ENCODE assay signal across 12 mouse cellular contexts in the genomic region with DNA sequence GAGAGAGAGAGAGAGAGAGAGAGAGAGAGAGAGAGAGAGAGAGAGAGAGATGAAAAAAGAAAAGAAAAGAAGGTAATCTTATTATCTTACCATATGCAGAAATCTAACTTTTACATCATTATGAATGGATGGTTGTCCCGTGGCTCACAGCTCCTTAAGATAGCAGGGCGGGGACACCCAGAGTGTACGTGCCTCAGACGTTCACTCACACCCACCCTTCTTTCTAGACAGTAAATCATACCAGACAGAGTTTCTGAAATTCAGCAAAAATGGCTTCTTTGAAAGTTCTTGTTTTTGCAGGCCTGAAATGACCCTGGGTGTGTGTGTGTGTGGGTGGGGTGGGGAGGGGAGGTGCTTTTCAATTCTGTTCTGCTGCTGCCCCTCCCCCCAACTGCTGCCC. TPM values are rescaled to one million over a fixed set of nuclear protein-coding genes. Genes with fewer than 3 reads are reported as not detected.
DNase-seq lines count a peak whose midpoint lies in the region; ATAC-seq lines count a peak whose summit lies in the region.
"Had no signal": no experiment of that assay in that cellular context is flagged by ENCODE, and none has a peak within 500 bp of the region (broad histone marks: within the 10 kb centered on the region; RNA-seq: fewer than 3 reads in every experiment).

No protein-coding gene starts in this region.

- peak overlapping the region; percentile 82 for H3K9ac ChIP-seq in heart, embryonic 13.5 days
- no peak overlapping the region for H3K9ac ChIP-seq in limb, embryonic 12.5 days (replicated peaks)
- H3K9ac ChIP-seq in embryonic facial prominence, embryonic 15.5 days = no peak overlapping the region
- H3K9ac ChIP-seq in stomach, embryonic 15.5 days = no peak overlapping the region
- H3K9ac ChIP-seq in forebrain, embryonic 15.5 days (replicated peaks) = no peak overlapping the region
- H3K9ac ChIP-seq: midbrain, embryonic 13.5 days had no signal

- ATAC-seq in heart, embryonic 13.5 days (ENCODE audit: extremely low read depth, insufficient number of reproducible peaks, low FRiP score, low TSS enrichment) = no peak
- ATAC-seq in limb, embryonic 12.5 days (ENCODE audit: insufficient number of reproducible peaks, insufficient read depth, low FRiP score, low TSS enrichment, low read depth) = no peak
- ATAC-seq in embryonic facial prominence, embryonic 15.5 days (ENCODE audit: insufficient number of reproducible peaks, low FRiP score, low TSS enrichment, low read depth) = no peak
- ATAC-seq in stomach, embryonic 15.5 days (ENCODE audit: insufficient read depth, low FRiP score, low read depth) = no peak
- no peak for ATAC-seq in forebrain, embryonic 15.5 days (replicated peaks)
- ATAC-seq: forebrain, embryonic 16.5 days; midbrain, embryonic 13.5 days had no signal

- peaks cover 53% of the 10 kb centered on the region for H3K4me1 ChIP-seq in heart, embryonic 13.5 days
- peaks cover 32% of the 10 kb centered on the region for H3K4me1 ChIP-seq in heart, embryonic 10.5 days
- H3K4me1 ChIP-seq in limb, embryonic 12.5 days (replicated peaks) = peaks cover 60% of the 10 kb centered on the region
- H3K4me1 ChIP-seq in limb, embryonic 10.5 days = peaks cover 57% of the 10 kb centered on the region
- peaks cover 68% of the 10 kb centered on the region for H3K4me1 ChIP-seq in embryonic facial prominence, embryonic 15.5 days
- H3K4me1 ChIP-seq in stomach, embryonic 15.5 days = peaks cover 28% of the 10 kb centered on the region
- peaks cover 30% of the 10 kb centered on the region for H3K4me1 ChIP-seq in forebrain, embryonic 15.5 days

- peak overlapping the region; percentile 92 for H3K27ac ChIP-seq in heart, embryonic 13.5 days (replicated peaks)
- no peak overlapping the region; the same call in 1 of the 2 replicates for H3K27ac ChIP-seq in heart, embryonic 10.5 days
- no peak overlapping the region for H3K27ac ChIP-seq in limb, embryonic 12.5 days
- no peak overlapping the region for H3K27ac ChIP-seq in limb, embryonic 10.5 days
- peak overlapping the region; percentile 98 for H3K27ac ChIP-seq in embryonic facial prominence, embryonic 15.5 days (replicated peaks)
- H3K27ac ChIP-seq in stomach, embryonic 15.5 days = peak overlapping the region; percentile 88
- H3K27ac ChIP-seq in forebrain, embryonic 15.5 days (replicated peaks) = no peak overlapping the region
- H3K27ac ChIP-seq: midbrain, embryonic 13.5 days had no signal

- H3K9me3 ChIP-seq in heart, embryonic 13.5 days = no peaks in the 10 kb centered on the region
- no peaks in the 10 kb centered on the region for H3K9me3 ChIP-seq in heart, embryonic 10.5 days
- no peaks in the 10 kb centered on the region for H3K9me3 ChIP-seq in limb, embryonic 12.5 days
- H3K9me3 ChIP-seq in limb, embryonic 10.5 days (replicated peaks) = no peaks in the 10 kb centered on the region
- no peaks in the 10 kb centered on the region for H3K9me3 ChIP-seq in embryonic facial prominence, embryonic 15.5 days (replicated peaks)
- no peaks in the 10 kb centered on the region for H3K9me3 ChIP-seq in stomach, embryonic 15.5 days
- H3K9me3 ChIP-seq in forebrain, embryonic 15.5 days = no peaks in the 10 kb centered on the region
- H3K9me3 ChIP-seq: midbrain, embryonic 13.5 days had no signal

- H3K4me3 ChIP-seq in heart, embryonic 13.5 days = peak overlapping the region; percentile 58; the same call in 1 of the 2 replicates
- no peak overlapping the region for H3K4me3 ChIP-seq in heart, embryonic 10.5 days
- H3K4me3 ChIP-seq in limb, embryonic 12.5 days (replicated peaks) = no peak overlapping the region
- H3K4me3 ChIP-seq in limb, embryonic 10.5 days = no peak overlapping the region
- H3K4me3 ChIP-seq in embryonic facial prominence, embryonic 15.5 days (replicated peaks) = peak overlapping the region; percentile 52
- no peak overlapping the region; the same call in 1 of the 2 replicates for H3K4me3 ChIP-seq in stomach, embryonic 15.5 days (replicated peaks)
- no peak overlapping the region for H3K4me3 ChIP-seq in forebrain, embryonic 15.5 days
- H3K4me3 ChIP-seq: midbrain, embryonic 13.5 days had no signal

- H3K4me2 ChIP-seq in heart, embryonic 13.5 days = peak overlapping the region; percentile 63
- peak overlapping the region; percentile 51; the same call in 1 of the 2 replicates for H3K4me2 ChIP-seq in limb, embryonic 12.5 days
- peak overlapping the region; percentile 55 for H3K4me2 ChIP-seq in embryonic facial prominence, embryonic 15.5 days (replicated peaks)
- H3K4me2 ChIP-seq in stomach, embryonic 15.5 days = peak overlapping the region; percentile 43
- no peak overlapping the region for H3K4me2 ChIP-seq in forebrain, embryonic 15.5 days (replicated peaks)
- H3K4me2 ChIP-seq: midbrain, embryonic 13.5 days had no signal

- 52% methylated on average over 4 of the region's 4 CpGs for WGBS in heart, embryonic 13.5 days
- 79% methylated on average over 4 of the region's 4 CpGs for WGBS in heart, embryonic 10.5 days
- 76% methylated on average over 4 of the region's 4 CpGs for WGBS in limb, embryonic 12.5 days
- WGBS in limb, embryonic 10.5 days = 78% methylated on average over 4 of the region's 4 CpGs
- WGBS in embryonic facial prominence, embryonic 15.5 days = 48% methylated on average over 4 of the region's 4 CpGs
- 44% methylated on average over 4 of the region's 4 CpGs for WGBS in stomach, embryonic 15.5 days
- 87% methylated on average over 4 of the region's 4 CpGs for WGBS in forebrain, embryonic 15.5 days

- 0 out of 2 replicates have a peak, but pooled peaks cover 6% of the 10 kb centered on the region for H3K36me3 ChIP-seq in heart, embryonic 13.5 days
- no peaks in the 10 kb centered on the region for H3K36me3 ChIP-seq in heart, embryonic 10.5 days
- H3K36me3 ChIP-seq in limb, embryonic 12.5 days = no peaks in the 10 kb centered on the region
- no peaks in the 10 kb centered on the region for H3K36me3 ChIP-seq in limb, embryonic 10.5 days
- H3K36me3 ChIP-seq in embryonic facial prominence, embryonic 15.5 days = peaks cover 15% of the 10 kb centered on the region
- no peaks in the 10 kb centered on the region for H3K36me3 ChIP-seq in stomach, embryonic 15.5 days
- H3K36me3 ChIP-seq in forebrain, embryonic 15.5 days = no peaks in the 10 kb centered on the region
- H3K36me3 ChIP-seq: midbrain, embryonic 13.5 days had no signal

- no peak for DNase-seq in heart, embryonic 10.5 days (ENCODE audit: low spot score)
- DNase-seq in limb, embryonic 10.5 days (ENCODE audit: low spot score) = no peak
- no peak for DNase-seq in yolk sac, embryonic 10.5 days (ENCODE audit: low spot score)

- H3K27me3 ChIP-seq in heart, embryonic 13.5 days (replicated peaks) = no peaks in the 10 kb centered on the region
- H3K27me3 ChIP-seq in heart, embryonic 10.5 days (ENCODE audit: insufficient read depth, poor library complexity, severe bottlenecking) = no peaks in the 10 kb centered on the region
- no peaks in the 10 kb centered on the region for H3K27me3 ChIP-seq in limb, embryonic 12.5 days
- no peaks in the 10 kb centered on the region for H3K27me3 ChIP-seq in limb, embryonic 10.5 days (ENCODE audit: low read depth, poor library complexity, severe bottlenecking)
- H3K27me3 ChIP-seq in embryonic facial prominence, embryonic 15.5 days = no peaks in the 10 kb centered on the region
- no peaks in the 10 kb centered on the region for H3K27me3 ChIP-seq in stomach, embryonic 15.5 days (replicated peaks)
- no peaks in the 10 kb centered on the region for H3K27me3 ChIP-seq in forebrain, embryonic 15.5 days
- H3K27me3 ChIP-seq: midbrain, embryonic 13.5 days had no signal

RNA-seq across cellular contexts. Expression of a gene that starts 3.3 kb away (rescaled TPM):
- 37.4 and 38.4 TPM in 2 replicates for polyA plus RNA-seq in heart, embryonic 13.5 days (2015; fragmentation: Nextera tagmentation; extraction: Ambion mirVana)
- 5.1 and 10.5 TPM in 2 replicates for polyA plus RNA-seq in heart, embryonic 10.5 days (2016; fragmentation: Nextera tagmentation; extraction: Ambion mirVana)
- polyA plus RNA-seq in limb, embryonic 12.5 days (2016; fragmentation: Nextera tagmentation; extraction: Ambion mirVana) = 38.0 and 39.4 TPM in 2 replicates
- 5.0 and 9.0 TPM in 2 replicates for polyA plus RNA-seq in limb, embryonic 10.5 days (2016; fragmentation: Nextera tagmentation; extraction: Ambion mirVana)
- 172 and 177 TPM in 2 replicates for polyA plus RNA-seq in embryonic facial prominence, embryonic 15.5 days (2015; fragmentation: Nextera tagmentation; extraction: Ambion mirVana)
- 77.5 and 112 TPM in 2 replicates for polyA plus RNA-seq in stomach, embryonic 15.5 days (2015; fragmentation: Nextera tagmentation; extraction: Ambion mirVana)
- 4.9 and 5.6 TPM in 2 replicates for polyA plus RNA-seq in forebrain, embryonic 15.5 days (2015; fragmentation: Nextera tagmentation; extraction: Ambion mirVana)

RNA-seq across cellular contexts. Expression of a gene that starts 55.4 kb away (rescaled TPM):
- polyA plus RNA-seq in heart, embryonic 13.5 days (2015; fragmentation: Nextera tagmentation; extraction: Ambion mirVana) = not detected in 2 replicates
- 0.16 TPM in 1 of 2 replicates, not detected in the other for polyA plus RNA-seq in heart, embryonic 10.5 days (2016; fragmentation: Nextera tagmentation; extraction: Ambion mirVana)
- polyA plus RNA-seq in limb, embryonic 12.5 days (2016; fragmentation: Nextera tagmentation; extraction: Ambion mirVana) = 0.17 TPM in 1 of 2 replicates, not detected in the other
- 0.11 and 0.19 TPM in 2 replicates for polyA plus RNA-seq in limb, embryonic 10.5 days (2016; fragmentation: Nextera tagmentation; extraction: Ambion mirVana)
- polyA plus RNA-seq in embryonic facial prominence, embryonic 15.5 days (2015; fragmentation: Nextera tagmentation; extraction: Ambion mirVana) = 0.91 and 1.5 TPM in 2 replicates
- polyA plus RNA-seq in stomach, embryonic 15.5 days (2015; fragmentation: Nextera tagmentation; extraction: Ambion mirVana) = 1.0 and 4.0 TPM in 2 replicates
- not detected in 2 replicates for polyA plus RNA-seq in forebrain, embryonic 15.5 days (2015; fragmentation: Nextera tagmentation; extraction: Ambion mirVana)
- polyA plus RNA-seq: cerebellum, adult 2 months; forebrain, embryonic 16.5 days; liver, embryonic 16.5 days; midbrain, embryonic 13.5 days had no signal

Comparison
In these comparisons a context has a peak if more than half of its experiments do, and no peak if none do; other contexts are left out.
1. H3K27ac ChIP-seq: peak in heart, embryonic 13.5 days (single experiment), embryonic facial prominence, embryonic 15.5 days (single experiment) and stomach, embryonic 15.5 days (single experiment); none in heart, embryonic 10.5 days (single experiment), limb, embryonic 12.5 days (single experiment), limb, embryonic 10.5 days (single experiment) and forebrain, embryonic 15.5 days (single experiment).
2. H3K4me3 ChIP-seq: peak in heart, embryonic 13.5 days (single experiment) and embryonic facial prominence, embryonic 15.5 days (single experiment); none in heart, embryonic 10.5 days (single experiment), limb, embryonic 12.5 days (single experiment), limb, embryonic 10.5 days (single experiment), stomach, embryonic 15.5 days (single experiment) and forebrain, embryonic 15.5 days (single experiment).